Mouse (Mus musculus): ENCODE data around the gene Skint7. TPM values are rescaled to one million over a fixed set of nuclear protein-coding genes. Genes with fewer than 3 reads are reported as not detected.

The Skint7 gene
- not detected in 2 replicates for polyA plus RNA-seq (2012; rRNA removed)

GRCm38 (mm10) chr4:111972623-111973022 is at the start of gene Skint7:
TSS of gene Skint7 (plus strand) at chr4:111972923.

GRCm38 (mm10) chr4:112005969-112006368 is 33.2 kb downstream of the Skint7 start, which contains the start of gene Skint1:
TSS of gene Skint1 (plus strand) at chr4:112006269.

Other genes starting within 250 kb of the Skint7 start
- gene Slc5a9, start 70.0 kb upstream of the Skint7 start, polyA plus RNA-seq (2012; rRNA removed) = not detected in 2 replicates
- gene Skint8, start 53.5 kb upstream of the Skint7 start, polyA plus RNA-seq (2012; rRNA removed) = not detected in 2 replicates
- gene Skint1, start 33.3 kb downstream of the Skint7 start, polyA plus RNA-seq (2012; rRNA removed) = not detected in 2 replicates
- not detected in 2 replicates for gene Skint4, start 99.1 kb downstream of the Skint7 start, polyA plus RNA-seq (2012; rRNA removed)

All from central nervous system, embryonic 18 days (tissue).